In the genomic region with DNA sequence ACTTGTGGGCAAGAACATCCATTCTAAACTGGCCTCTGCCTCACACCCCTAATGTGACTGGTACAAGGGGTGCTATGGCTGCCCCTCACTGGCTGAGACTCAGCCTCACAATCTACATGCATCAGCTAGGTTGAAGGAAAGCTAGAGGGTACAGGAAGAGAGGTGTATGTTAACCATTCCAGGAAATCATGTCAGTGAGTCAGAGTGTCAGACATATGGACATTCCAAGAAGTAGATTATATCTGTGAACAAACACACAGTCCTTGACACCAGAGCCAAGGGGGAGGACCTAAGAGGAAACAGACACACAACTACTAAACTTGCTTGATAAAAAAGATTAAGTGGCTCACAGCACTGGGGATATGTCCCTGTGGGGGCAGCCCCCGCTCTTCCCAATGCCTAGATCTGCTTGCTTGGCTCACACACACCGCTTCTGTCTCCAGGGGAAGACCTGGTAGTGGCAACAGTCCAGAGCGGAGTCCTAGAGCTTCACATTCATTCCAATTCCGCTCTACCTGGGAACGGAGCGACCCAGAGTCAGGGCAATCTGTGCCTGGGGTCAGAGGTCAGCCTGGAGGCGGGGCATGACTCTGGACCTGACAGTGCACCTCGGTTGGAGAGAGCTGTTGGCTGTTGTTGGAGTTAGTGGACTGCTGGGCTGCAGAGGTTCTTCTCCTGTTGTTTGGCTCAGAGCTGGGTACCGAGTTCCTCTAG, we compare ENCODE assay signal across 19 mouse cellular contexts. TPM values are rescaled to one million over a fixed set of nuclear protein-coding genes. Genes with fewer than 3 reads are reported as not detected.
DNase-seq lines count a peak whose midpoint lies in the region; ATAC-seq lines count a peak whose summit lies in the region.
"Had no signal": no experiment of that assay in that cellular context is flagged by ENCODE, and none has a peak within 500 bp of the region (broad histone marks: within the 10 kb centered on the region; RNA-seq: fewer than 3 reads in every experiment).

No protein-coding gene starts in this region.

- 67% methylated on average over 9 of the region's 9 CpGs for WGBS in hindbrain, embryonic 11.5 days
- WGBS in hindbrain, embryonic 16.5 days: 63% methylated on average over 9 of the region's 9 CpGs
- 62% methylated on average over 9 of the region's 9 CpGs for WGBS in kidney, embryonic 16.5 days
- WGBS in liver, embryonic 16.5 days (ENCODE audit: insufficient replicate concordance): 62% methylated on average over 9 of the region's 9 CpGs

- in situ Hi-C loops in ES-E14 (cut with MboI; ENCODE audit: low sequenced_read_pairs in 2 of 2, unreplicated experiment in 2 of 2): no loop called here

- H3K4me1 ChIP-seq in hindbrain, embryonic 11.5 days (replicated peaks; ENCODE audit: control insufficient read depth, insufficient read depth, low read length): no peaks in the 10 kb centered on the region; the same call in 1 of the 2 replicates
- peaks cover 2% of the 10 kb centered on the region; the same call in 1 of the 2 replicates for H3K4me1 ChIP-seq in hindbrain, embryonic 16.5 days (ENCODE audit: control insufficient read depth, insufficient read depth, low read depth, low read length)
- H3K4me1 ChIP-seq in ES-E14 (ENCODE audit: control insufficient read depth in 2 of 2, insufficient read depth in 2 of 2, low read length in 2 of 2, poor library complexity in 1 of 2): peaks cover 5 to 18% of the 10 kb centered on the region in 2 experiments
- H3K4me1 ChIP-seq in kidney, embryonic 16.5 days (ENCODE audit: insufficient read depth, low read length): peaks cover 3% of the 10 kb centered on the region; the same call in 1 of the 2 replicates
- peaks cover 2% of the 10 kb centered on the region for H3K4me1 ChIP-seq in liver, embryonic 16.5 days (ENCODE audit: control insufficient read depth, low read depth, low read length)

- no peak for DNase-seq in hindbrain, embryonic 11.5 days (ENCODE audit: low spot score)
- DNase-seq in ES-E14 (ENCODE audit: low read depth, low spot score): no peak
- DNase-seq in neural tube, embryonic 10.5 days (ENCODE audit: extremely low spot score, low spot score): no peak
- no peak for DNase-seq in c-Kit-positive CD71-positive TER-119-positive erythroid progenitor cells, embryonic 14.5 days (ENCODE audit: low spot score)
- DNase-seq in Muller cell, postnatal 12 days (ENCODE audit: inconsistent ontology term): no peak
- DNase-seq: cerebellum, adult 9-11 months; gastrocnemius, postnatal 36 days; lung, embryonic 14.5 days; midbrain, embryonic 14.5 days; thymus, postnatal 36 days had no signal

- peak; percentile 6; the same call in 1 of the 2 replicates for ATAC-seq in hindbrain, embryonic 11.5 days (ENCODE audit: low FRiP score)
- no peak for ATAC-seq in hindbrain, embryonic 16.5 days
- ATAC-seq in kidney, embryonic 16.5 days (ENCODE audit: low FRiP score, low TSS enrichment): peak; percentile 25; the same call in 1 of the 2 replicates
- peak; percentile 58 for ATAC-seq in liver, embryonic 16.5 days (ENCODE audit: low read depth)
- ATAC-seq: CD4-positive, CD25-positive, alpha-beta regulatory T cell, adult 4 months; forebrain, embryonic 14.5 days had no signal

- H3K27me3 ChIP-seq in hindbrain, embryonic 11.5 days (ENCODE audit: control insufficient read depth, insufficient read depth, low read length): no peaks in the 10 kb centered on the region
- no peaks in the 10 kb centered on the region for H3K27me3 ChIP-seq in hindbrain, embryonic 16.5 days (replicated peaks; ENCODE audit: control insufficient read depth, insufficient read depth, low read length)
- no peaks in the 10 kb centered on the region for H3K27me3 ChIP-seq in kidney, embryonic 16.5 days (ENCODE audit: insufficient read depth, low read length)
- no peaks in the 10 kb centered on the region for H3K27me3 ChIP-seq in liver, embryonic 16.5 days (ENCODE audit: control insufficient read depth, insufficient read depth, low read depth, low read length)
- H3K27me3 ChIP-seq: neural tube, embryonic 13.5 days had no signal

- H3K36me3 ChIP-seq in hindbrain, embryonic 11.5 days (ENCODE audit: control insufficient read depth, insufficient read depth, low read length): no peaks in the 10 kb centered on the region
- H3K36me3 ChIP-seq in hindbrain, embryonic 16.5 days (ENCODE audit: control insufficient read depth, insufficient read depth, low read length): no peaks in the 10 kb centered on the region
- no peaks in the 10 kb centered on the region for H3K36me3 ChIP-seq in ES-E14 (ENCODE audit: control insufficient read depth, insufficient read depth, low read length, poor library complexity, severe bottlenecking)
- H3K36me3 ChIP-seq in kidney, embryonic 16.5 days (ENCODE audit: insufficient read depth, low read length): no peaks in the 10 kb centered on the region
- H3K36me3 ChIP-seq in liver, embryonic 16.5 days (ENCODE audit: control insufficient read depth, insufficient read depth): no peaks in the 10 kb centered on the region
- H3K36me3 ChIP-seq: neural tube, embryonic 13.5 days had no signal

- H3K27ac ChIP-seq in hindbrain, embryonic 11.5 days (ENCODE audit: low read depth, low read length): no peak overlapping the region
- H3K27ac ChIP-seq in hindbrain, embryonic 16.5 days (ENCODE audit: low read depth, low read length): no peak overlapping the region
- H3K27ac ChIP-seq in ES-E14 (ENCODE audit: insufficient read depth, low read depth, low read length, poor library complexity, severe bottlenecking): 0 out of 2 replicates have a peak overlapping the region, but pooled peaks have one; percentile 29
- H3K27ac ChIP-seq in kidney, embryonic 16.5 days (ENCODE audit: low read length): no peak overlapping the region
- H3K27ac ChIP-seq in liver, embryonic 16.5 days (ENCODE audit: low read length): no peak overlapping the region
- H3K27ac ChIP-seq: neural tube, embryonic 13.5 days had no signal

- H3K4me3 ChIP-seq in hindbrain, embryonic 11.5 days (ENCODE audit: low read depth, low read length): no peak overlapping the region
- no peak overlapping the region for H3K4me3 ChIP-seq in hindbrain, embryonic 16.5 days (ENCODE audit: low read length)
- no peak overlapping the region for H3K4me3 ChIP-seq in ES-E14 (ENCODE audit: insufficient read depth in 1 of 2, low read depth in 1 of 2, low read length in 2 of 2, poor library complexity in 1 of 2, severe bottlenecking in 1 of 2)
- no peak overlapping the region for H3K4me3 ChIP-seq in kidney, embryonic 16.5 days (ENCODE audit: low read length)
- H3K4me3 ChIP-seq in liver, embryonic 16.5 days (ENCODE audit: low read depth, low read length): no peak overlapping the region
- H3K4me3 ChIP-seq: neural tube, embryonic 13.5 days had no signal

- no peaks in the 10 kb centered on the region for H3K9me3 ChIP-seq in hindbrain, embryonic 11.5 days (ENCODE audit: control insufficient read depth, low read length)
- no peaks in the 10 kb centered on the region for H3K9me3 ChIP-seq in hindbrain, embryonic 16.5 days (ENCODE audit: control insufficient read depth, low read length)
- H3K9me3 ChIP-seq in ES-E14 (ENCODE audit: control insufficient read depth, insufficient read depth, low read depth, low read length): no peaks in the 10 kb centered on the region
- H3K9me3 ChIP-seq in kidney, embryonic 16.5 days (ENCODE audit: low read length): no peaks in the 10 kb centered on the region
- no peaks in the 10 kb centered on the region for H3K9me3 ChIP-seq in liver, embryonic 16.5 days (replicated peaks; ENCODE audit: control insufficient read depth, low read length)
- H3K9me3 ChIP-seq: neural tube, embryonic 13.5 days had no signal

- H3K9ac ChIP-seq in hindbrain, embryonic 11.5 days (ENCODE audit: low read depth, low read length): no peak overlapping the region
- H3K9ac ChIP-seq in hindbrain, embryonic 16.5 days (ENCODE audit: low read depth, low read length): no peak overlapping the region
- H3K9ac ChIP-seq in ES-E14 (ENCODE audit: insufficient read depth, low read depth, low read length, poor library complexity, severe bottlenecking): peak overlapping the region; percentile 41; the same call in 1 of the 2 replicates
- no peak overlapping the region for H3K9ac ChIP-seq in kidney, embryonic 16.5 days (replicated peaks; ENCODE audit: low read length)
- H3K9ac ChIP-seq in liver, embryonic 16.5 days (ENCODE audit: low read depth, low read length): no peak overlapping the region
- H3K9ac ChIP-seq: lung, embryonic 14.5 days; neural tube, embryonic 13.5 days had no signal

- no peak overlapping the region for H3K4me2 ChIP-seq in hindbrain, embryonic 11.5 days (replicated peaks; ENCODE audit: low read depth, low read length)
- no peak overlapping the region for H3K4me2 ChIP-seq in hindbrain, embryonic 16.5 days (ENCODE audit: low read length)
- no peak overlapping the region for H3K4me2 ChIP-seq in kidney, embryonic 16.5 days (replicated peaks; ENCODE audit: low read depth, low read length)
- H3K4me2 ChIP-seq in liver, embryonic 16.5 days (ENCODE audit: low read depth, low read length): no peak overlapping the region
- H3K4me2 ChIP-seq: lung, embryonic 14.5 days; neural tube, embryonic 13.5 days had no signal

RNA-seq across cellular contexts. Expression of gene Rps21, which starts 8.1 kb away (rescaled TPM):
- 432 and 442 TPM in 2 replicates for polyA plus RNA-seq in hindbrain, embryonic 11.5 days (2014; fragmentation: Nextera tagmentation; extraction: Ambion mirVana)
- 271 and 282 TPM in 2 replicates for polyA plus RNA-seq in hindbrain, embryonic 16.5 days (2015; fragmentation: Nextera tagmentation; extraction: Ambion mirVana)
- 4,130 and 4,285 TPM in 2 replicates for total RNA-seq in ES-E14 (2012; rRNA removed)
- 435 and 485 TPM in 2 replicates for polyA plus RNA-seq in kidney, embryonic 16.5 days (2015; fragmentation: Nextera tagmentation; extraction: Ambion mirVana)
- polyA plus RNA-seq in liver, embryonic 16.5 days (2015; fragmentation: Nextera tagmentation; extraction: Ambion mirVana): 262 and 314 TPM in 2 replicates

RNA-seq across cellular contexts. Expression of gene Lama5, which starts 23.4 kb away (rescaled TPM):
- polyA plus RNA-seq in hindbrain, embryonic 11.5 days (2014; fragmentation: Nextera tagmentation; extraction: Ambion mirVana): 3.3 and 4.4 TPM in 2 replicates
- polyA plus RNA-seq in hindbrain, embryonic 16.5 days (2015; fragmentation: Nextera tagmentation; extraction: Ambion mirVana): 2.2 and 3.5 TPM in 2 replicates
- total RNA-seq in ES-E14 (2012; rRNA removed): 291 and 497 TPM in 2 replicates
- polyA plus RNA-seq in kidney, embryonic 16.5 days (2015; fragmentation: Nextera tagmentation; extraction: Ambion mirVana): 53.1 and 57.4 TPM in 2 replicates
- polyA plus RNA-seq in liver, embryonic 16.5 days (2015; fragmentation: Nextera tagmentation; extraction: Ambion mirVana): 2.0 and 2.6 TPM in 2 replicates

RNA-seq across cellular contexts. Expression of gene Cables2, which starts 24.2 kb away (rescaled TPM):
- 14.0 and 16.8 TPM in 2 replicates for polyA plus RNA-seq in hindbrain, embryonic 11.5 days (2014; fragmentation: Nextera tagmentation; extraction: Ambion mirVana)
- 11.1 and 22.2 TPM in 2 replicates for polyA plus RNA-seq in hindbrain, embryonic 16.5 days (2015; fragmentation: Nextera tagmentation; extraction: Ambion mirVana)
- total RNA-seq in ES-E14 (2012; rRNA removed): 13.4 and 15.5 TPM in 2 replicates
- polyA plus RNA-seq in kidney, embryonic 16.5 days (2015; fragmentation: Nextera tagmentation; extraction: Ambion mirVana): 6.7 and 11.2 TPM in 2 replicates
- 1.3 and 1.7 TPM in 2 replicates for polyA plus RNA-seq in liver, embryonic 16.5 days (2015; fragmentation: Nextera tagmentation; extraction: Ambion mirVana)

RNA-seq across cellular contexts. Expression of gene Rbbp8nl, which starts 40.6 kb away (rescaled TPM):
- polyA plus RNA-seq in hindbrain, embryonic 11.5 days (2014; fragmentation: Nextera tagmentation; extraction: Ambion mirVana): 0.08 TPM in 1 of 2 replicates, not detected in the other
- polyA plus RNA-seq in hindbrain, embryonic 16.5 days (2015; fragmentation: Nextera tagmentation; extraction: Ambion mirVana): not detected in 2 replicates
- total RNA-seq in ES-E14 (2012; rRNA removed): 0.54 and 1.4 TPM in 2 replicates
- 1.5 and 1.6 TPM in 2 replicates for polyA plus RNA-seq in kidney, embryonic 16.5 days (2015; fragmentation: Nextera tagmentation; extraction: Ambion mirVana)
- polyA plus RNA-seq in liver, embryonic 16.5 days (2015; fragmentation: Nextera tagmentation; extraction: Ambion mirVana): not detected in 2 replicates
- total RNA-seq: adrenal gland, postnatal 36 days; gastrocnemius, postnatal 36 days; heart, postnatal 25 days; left cerebral cortex, adult 8-10 months had no signal
- polyA plus RNA-seq: CD4-positive, CD25-positive, alpha-beta regulatory T cell, adult 4 months; forebrain, embryonic 14.5 days; midbrain, embryonic 14.5 days; neural tube, embryonic 13.5 days had no signal
